Mouse (Mus musculus): ENCODE data around the gene Foxb2. TPM values are rescaled to one million over a fixed set of nuclear protein-coding genes. Genes with fewer than 3 reads are reported as not detected.

Foxb2 gene
- polyA plus RNA-seq, 2 experiments from 2014 or later, result not detected

Other genes starting within 250 kb of the Foxb2 start
- 10 to 100 TPM; 32.7 to 45.3 TPM for gene Vps13a, start 92.9 kb downstream of the Foxb2 start, polyA plus RNA-seq (2017; shearing (Covaris generic))
- gene Prune2, start 82.3 kb upstream of the Foxb2 start, polyA plus RNA-seq (2017; shearing (Covaris generic)), result under 1 TPM; 0.17 to 0.24 TPM